In genomic region chr6:83399790-83400189, GRCm38 (mm10) we compare ENCODE assay signal across 28 mouse cellular contexts. TPM values are rescaled to one million over a fixed set of nuclear protein-coding genes. Genes with fewer than 3 reads are reported as not detected.
DNase-seq lines count a peak whose midpoint lies in the region; ATAC-seq and TF ChIP-seq lines count a peak whose summit lies in the region.
"Had no signal": no experiment of that assay in that cellular context is flagged by ENCODE, and none has a peak within 500 bp of the region (broad histone marks: within the 10 kb centered on the region; RNA-seq: fewer than 3 reads in every experiment).

No protein-coding gene starts in this region.

- no peak overlapping the region for H3K4me3 ChIP-seq in hindbrain, embryonic 16.5 days (ENCODE audit: low read length)
- no peak overlapping the region for H3K4me3 ChIP-seq in hindbrain, embryonic 12.5 days
- no peak overlapping the region for H3K4me3 ChIP-seq in embryonic facial prominence, embryonic 14.5 days (ENCODE audit: low read depth, low read length)
- no peak overlapping the region for H3K4me3 ChIP-seq in stomach, embryonic 15.5 days (replicated peaks)
- no peak overlapping the region for H3K4me3 ChIP-seq in cerebellum, adult 2 months (replicated peaks; ENCODE audit: insufficient read depth, low read depth, low read length)
- H3K4me3 ChIP-seq: erythroblast, embryonic 14.5 days; forebrain, embryonic 12.5 days; forebrain, embryonic 15.5 days; heart, adult 2 months; heart, embryonic 10.5 days; heart, embryonic 13.5 days; hindbrain, embryonic 13.5 days had no signal

- no peak overlapping the region for H3K4me2 ChIP-seq in hindbrain, embryonic 16.5 days (ENCODE audit: low read length)
- H3K4me2 ChIP-seq in hindbrain, embryonic 12.5 days (replicated peaks): no peak overlapping the region
- H3K4me2 ChIP-seq in embryonic facial prominence, embryonic 14.5 days (ENCODE audit: low read depth, low read length): no peak overlapping the region
- H3K4me2 ChIP-seq in stomach, embryonic 15.5 days: no peak overlapping the region
- H3K4me2 ChIP-seq: forebrain, embryonic 12.5 days; forebrain, embryonic 15.5 days; heart, embryonic 13.5 days; hindbrain, embryonic 13.5 days had no signal

- H3K9ac ChIP-seq in hindbrain, embryonic 16.5 days (ENCODE audit: low read depth, low read length): no peak overlapping the region
- no peak overlapping the region for H3K9ac ChIP-seq in hindbrain, embryonic 12.5 days
- no peak overlapping the region for H3K9ac ChIP-seq in embryonic facial prominence, embryonic 14.5 days (ENCODE audit: low read depth, low read length)
- H3K9ac ChIP-seq in stomach, embryonic 15.5 days: no peak overlapping the region
- H3K9ac ChIP-seq: forebrain, embryonic 12.5 days; forebrain, embryonic 15.5 days; heart, embryonic 13.5 days; hindbrain, embryonic 13.5 days had no signal

- 85% methylated on average over 3 of the region's 3 CpGs for WGBS in hindbrain, embryonic 16.5 days
- WGBS in hindbrain, embryonic 12.5 days: 87% methylated on average over 3 of the region's 3 CpGs
- WGBS in embryonic facial prominence, embryonic 14.5 days: 68% methylated on average over 3 of the region's 3 CpGs
- WGBS in stomach, embryonic 15.5 days: 62% methylated on average over 3 of the region's 3 CpGs
- WGBS in cerebellum, adult 2 months: 79% methylated on average over 3 of the region's 3 CpGs

- H3K4me1 ChIP-seq in hindbrain, embryonic 16.5 days (ENCODE audit: control insufficient read depth, insufficient read depth, low read depth, low read length): no peaks in the 10 kb centered on the region; the same call in 1 of the 2 replicates
- peaks cover 4% of the 10 kb centered on the region; the same call in 1 of the 2 replicates for H3K4me1 ChIP-seq in hindbrain, embryonic 12.5 days
- H3K4me1 ChIP-seq in embryonic facial prominence, embryonic 14.5 days (ENCODE audit: control insufficient read depth, insufficient read depth, low read length): no peaks in the 10 kb centered on the region
- no peaks in the 10 kb centered on the region for H3K4me1 ChIP-seq in stomach, embryonic 15.5 days
- H3K4me1 ChIP-seq in cerebellum, adult 2 months (ENCODE audit: control insufficient read depth, insufficient read depth, low read length): peaks cover 22% of the 10 kb centered on the region
- H3K4me1 ChIP-seq: forebrain, embryonic 12.5 days; heart, embryonic 10.5 days had no signal

- H3K36me3 ChIP-seq in hindbrain, embryonic 16.5 days (ENCODE audit: control insufficient read depth, insufficient read depth, low read length): peaks cover 38% of the 10 kb centered on the region
- peaks cover 83% of the 10 kb centered on the region for H3K36me3 ChIP-seq in hindbrain, embryonic 12.5 days
- peaks cover 92% of the 10 kb centered on the region for H3K36me3 ChIP-seq in embryonic facial prominence, embryonic 14.5 days (ENCODE audit: control insufficient read depth, insufficient read depth, low read length)
- H3K36me3 ChIP-seq in stomach, embryonic 15.5 days: peaks cover 62% of the 10 kb centered on the region

- peak; percentile 20 to 58 for DNase-seq in lung, adult 18-20 months
- DNase-seq in lung, postnatal 10 days: no peak
- DNase-seq in embryonic facial prominence, embryonic 14.5 days (ENCODE audit: low spot score): peak; percentile 57
- DNase-seq in cerebellum, adult 2 months: no peak
- no peak for DNase-seq in heart, postnatal 10 days
- DNase-seq: adrenal gland, postnatal 10 days; adrenal gland, postnatal 36 days; B cell, adult 2 months; cerebellum, adult 18-20 months; cerebellum, adult 9-11 months; cerebellum, postnatal 25 days; gastrocnemius, postnatal 10 days; gastrocnemius, postnatal 36 days; heart, adult 2 months had no signal

- no peaks in the 10 kb centered on the region for H3K9me3 ChIP-seq in hindbrain, embryonic 16.5 days (ENCODE audit: control insufficient read depth, low read length)
- H3K9me3 ChIP-seq in hindbrain, embryonic 12.5 days (replicated peaks): no peaks in the 10 kb centered on the region
- no peaks in the 10 kb centered on the region for H3K9me3 ChIP-seq in embryonic facial prominence, embryonic 14.5 days (ENCODE audit: control insufficient read depth, low read length)
- H3K9me3 ChIP-seq in stomach, embryonic 15.5 days: no peaks in the 10 kb centered on the region
- H3K9me3 ChIP-seq: forebrain, embryonic 12.5 days; forebrain, embryonic 15.5 days; G1E; heart, embryonic 10.5 days; heart, embryonic 13.5 days; hindbrain, embryonic 13.5 days had no signal

- TF ChIP-seq POLR2A in cerebellum, adult 2 months (IDR thresholded peaks at IDR 0.05; ENCODE audit: borderline replicate concordance, insufficient read depth, low read length): no peak

- ATAC-seq in hindbrain, embryonic 16.5 days: no peak
- no peak for ATAC-seq in hindbrain, embryonic 12.5 days (ENCODE audit: low FRiP score)
- peak; percentile 47 for ATAC-seq in embryonic facial prominence, embryonic 14.5 days (ENCODE audit: low read depth)
- ATAC-seq in stomach, embryonic 15.5 days (ENCODE audit: insufficient read depth, low FRiP score, low read depth): no peak
- ATAC-seq: forebrain, embryonic 15.5 days; hindbrain, postnatal 0 days; inflammation-experienced regulatory T-cells, adult 6 months; Patski had no signal

- no peaks in the 10 kb centered on the region for H3K27me3 ChIP-seq in hindbrain, embryonic 16.5 days (replicated peaks; ENCODE audit: control insufficient read depth, insufficient read depth, low read length)
- no peaks in the 10 kb centered on the region for H3K27me3 ChIP-seq in hindbrain, embryonic 12.5 days
- H3K27me3 ChIP-seq in embryonic facial prominence, embryonic 14.5 days (replicated peaks; ENCODE audit: control insufficient read depth, insufficient read depth, low read length): no peaks in the 10 kb centered on the region
- H3K27me3 ChIP-seq in stomach, embryonic 15.5 days (replicated peaks): no peaks in the 10 kb centered on the region
- no peaks in the 10 kb centered on the region for H3K27me3 ChIP-seq in cerebellum, adult 2 months (ENCODE audit: control insufficient read depth, insufficient read depth, low read length)
- H3K27me3 ChIP-seq: CH12.LX; forebrain, embryonic 12.5 days; forebrain, embryonic 15.5 days; heart, embryonic 13.5 days; hindbrain, embryonic 13.5 days; Patski had no signal

- no peak for TF ChIP-seq CTCF in cerebellum, adult 2 months (IDR thresholded peaks at IDR 0.05; ENCODE audit: borderline replicate concordance, insufficient read depth, low read depth, low read length)

- intact Hi-C loops in heart, postnatal 10 days (cut with DNase I): no loop called here

- H3K27ac ChIP-seq in hindbrain, embryonic 16.5 days (ENCODE audit: low read depth, low read length): 0 out of 2 replicates have a peak overlapping the region, but pooled peaks have one; percentile 1
- no peak overlapping the region for H3K27ac ChIP-seq in hindbrain, embryonic 12.5 days
- H3K27ac ChIP-seq in embryonic facial prominence, embryonic 14.5 days (replicated peaks; ENCODE audit: low read depth, low read length): no peak overlapping the region
- peak overlapping the region; percentile 9; the same call in 1 of the 2 replicates for H3K27ac ChIP-seq in stomach, embryonic 15.5 days
- H3K27ac ChIP-seq in cerebellum, adult 2 months (ENCODE audit: insufficient read depth, low read length): no peak overlapping the region
- H3K27ac ChIP-seq: forebrain, embryonic 12.5 days; forebrain, embryonic 15.5 days; heart, adult 2 months; heart, embryonic 10.5 days; heart, embryonic 13.5 days; hindbrain, embryonic 13.5 days; hindbrain, postnatal 0 days had no signal

RNA-seq across cellular contexts. Expression of gene Bola3, which starts 50.8 kb away (rescaled TPM):
- 55.8 and 64.3 TPM in 2 replicates for polyA plus RNA-seq in hindbrain, embryonic 16.5 days (2015; fragmentation: Nextera tagmentation; extraction: Ambion mirVana)
- 88.5 and 92.1 TPM in 2 replicates for polyA plus RNA-seq in hindbrain, embryonic 12.5 days (2016; fragmentation: Nextera tagmentation; extraction: Ambion mirVana)
- 135 and 154 TPM in 2 replicates for polyA plus RNA-seq in embryonic facial prominence, embryonic 14.5 days (2014; fragmentation: Nextera tagmentation; extraction: Ambion mirVana)
- 149 and 164 TPM in 2 replicates for polyA plus RNA-seq in stomach, embryonic 15.5 days (2015; fragmentation: Nextera tagmentation; extraction: Ambion mirVana)
- polyA plus RNA-seq in cerebellum, adult 2 months (2012; rRNA removed): 87.1 and 90.2 TPM in 2 replicates
- total RNA-seq in heart, postnatal 10 days (2021): 100 to 1,000 TPM; 235 to 249 TPM

RNA-seq across cellular contexts. Expression of gene Tet3, which starts 59.1 kb away (rescaled TPM):
- polyA plus RNA-seq in hindbrain, embryonic 16.5 days (2015; fragmentation: Nextera tagmentation; extraction: Ambion mirVana): 51.4 and 62.2 TPM in 2 replicates
- 63.3 and 63.9 TPM in 2 replicates for polyA plus RNA-seq in hindbrain, embryonic 12.5 days (2016; fragmentation: Nextera tagmentation; extraction: Ambion mirVana)
- polyA plus RNA-seq in embryonic facial prominence, embryonic 14.5 days (2014; fragmentation: Nextera tagmentation; extraction: Ambion mirVana): 32.4 and 37.3 TPM in 2 replicates
- 39.6 and 40.0 TPM in 2 replicates for polyA plus RNA-seq in stomach, embryonic 15.5 days (2015; fragmentation: Nextera tagmentation; extraction: Ambion mirVana)
- 22.5 and 24.7 TPM in 2 replicates for polyA plus RNA-seq in cerebellum, adult 2 months (2012; rRNA removed)
- 10 to 100 TPM; 49.0 to 54.3 TPM for total RNA-seq in heart, postnatal 10 days (2021)

Comparison
In these comparisons a context has a peak if more than half of its experiments do, and no peak if none do; other contexts are left out.
1. H3K27ac ChIP-seq: peak in hindbrain, embryonic 16.5 days (single experiment) and stomach, embryonic 15.5 days (single experiment); none in hindbrain, embryonic 12.5 days (single experiment), embryonic facial prominence, embryonic 14.5 days (single experiment) and cerebellum, adult 2 months (single experiment).
2. DNase-seq: peak in lung, adult 18-20 months (2 of 2) and embryonic facial prominence, embryonic 14.5 days (single experiment); none in lung, postnatal 10 days (single experiment), cerebellum, adult 2 months (0 of 2) and heart, postnatal 10 days (0 of 2).